Comparison of ENCODE assay signal across 8 mouse cellular contexts in genomic region chr16:35984471-35984870, GRCm38 (mm10). TPM values are rescaled to one million over a fixed set of nuclear protein-coding genes. Genes with fewer than 3 reads are reported as not detected.
A peak's percentile ranks its signal among the peaks of the same experiment; 100 is the strongest.
DNase-seq lines count a peak whose midpoint lies in the region; ATAC-seq lines count a peak whose summit lies in the region.

No protein-coding gene starts in this region.

- H3K27ac ChIP-seq in forebrain, embryonic 11.5 days (ENCODE audit: low read depth, low read length) = no peak overlapping the region
- peak overlapping the region; percentile 100 for H3K27ac ChIP-seq in liver, embryonic 12.5 days

- no peak for ATAC-seq in forebrain, embryonic 11.5 days (replicated peaks; ENCODE audit: low FRiP score)
- no peak for ATAC-seq in liver, embryonic 12.5 days
- ATAC-seq in frontal cortex, adult (ENCODE audit: low TSS enrichment) = no peak

- peaks cover 4% of the 10 kb centered on the region for H3K27me3 ChIP-seq in forebrain, embryonic 11.5 days (ENCODE audit: control insufficient read depth, insufficient read depth, low read length)
- H3K27me3 ChIP-seq in liver, embryonic 12.5 days (replicated peaks) = no peaks in the 10 kb centered on the region

- peak overlapping the region; percentile 88 for H3K4me3 ChIP-seq in forebrain, embryonic 11.5 days (ENCODE audit: low read depth, low read length)
- peak overlapping the region; percentile 89 for H3K4me3 ChIP-seq in liver, embryonic 12.5 days

- H3K4me1 ChIP-seq in forebrain, embryonic 11.5 days (replicated peaks; ENCODE audit: control insufficient read depth, insufficient read depth, low read length) = 0 out of 2 replicates have a peak, but pooled peaks cover 4% of the 10 kb centered on the region
- peaks cover 52% of the 10 kb centered on the region for H3K4me1 ChIP-seq in liver, embryonic 12.5 days

- DNase-seq in adrenal gland, adult 2 months = peak; percentile 8
- no peak for DNase-seq in adrenal gland, postnatal 25 days
- DNase-seq in A20 (ENCODE audit: low read depth, low spot score) = peak; percentile 44
- DNase-seq in forebrain, embryonic 11.5 days (ENCODE audit: low spot score) = no peak
- no peak for DNase-seq in right cerebral cortex, postnatal 36 days (ENCODE audit: low spot score in 2 of 2)
- no peak for DNase-seq in layer of hippocampus, postnatal 25 days (ENCODE audit: extremely low spot score in 1 of 2, low spot score in 1 of 2)

- 64% methylated on average over 3 of the region's 3 CpGs for WGBS in forebrain, embryonic 11.5 days
- 25% methylated on average over 3 of the region's 3 CpGs for WGBS in liver, embryonic 12.5 days (ENCODE audit: insufficient replicate concordance)

- no peaks in the 10 kb centered on the region for H3K36me3 ChIP-seq in forebrain, embryonic 11.5 days (ENCODE audit: control insufficient read depth, insufficient read depth, low read length)
- peaks cover 3% of the 10 kb centered on the region; the same call in 1 of the 2 replicates for H3K36me3 ChIP-seq in liver, embryonic 12.5 days

- no peaks in the 10 kb centered on the region for H3K9me3 ChIP-seq in forebrain, embryonic 11.5 days (ENCODE audit: control insufficient read depth, low read length)
- no peaks in the 10 kb centered on the region for H3K9me3 ChIP-seq in liver, embryonic 12.5 days (replicated peaks)

- no peak overlapping the region for H3K9ac ChIP-seq in forebrain, embryonic 11.5 days (ENCODE audit: low read length)
- peak overlapping the region; percentile 98 for H3K9ac ChIP-seq in liver, embryonic 12.5 days

- peak overlapping the region; percentile 68 for H3K4me2 ChIP-seq in forebrain, embryonic 11.5 days (ENCODE audit: low read depth, low read length, severe bottlenecking)
- peak overlapping the region; percentile 82 for H3K4me2 ChIP-seq in liver, embryonic 12.5 days

RNA-seq across cellular contexts. Expression of gene Kpna1, which starts 5.9 kb away (rescaled TPM):
- 10 to 100 TPM; 70.3 to 100.0 TPM for total RNA-seq in adrenal gland, adult 2 months (2021)
- polyA plus RNA-seq in adrenal gland, adult 2 months (2012; rRNA removed) = 2.5 and 3.8 TPM in 2 replicates
- 62.0 and 69.0 TPM in 2 replicates for total RNA-seq in adrenal gland, postnatal 25 days (2021)
- 84.9 and 86.5 TPM in 2 replicates for polyA plus RNA-seq in forebrain, embryonic 11.5 days (2014; fragmentation: Nextera tagmentation; extraction: Ambion mirVana)
- polyA plus RNA-seq in liver, embryonic 12.5 days (2016; fragmentation: Nextera tagmentation; extraction: Ambion mirVana) = 52.6 and 53.9 TPM in 2 replicates
- total RNA-seq in layer of hippocampus, postnatal 25 days (2021) = 100 to 1,000 TPM; 125 to 138 TPM

RNA-seq across cellular contexts. Expression of gene Dtx3l, which starts 45.5 kb away (rescaled TPM):
- 10 to 100 TPM in 1 of 2 experiments, 1 to 10 TPM in 1; 7.0 to 10.2 TPM for total RNA-seq in adrenal gland, adult 2 months (2021)
- 2.8 and 3.0 TPM in 2 replicates for polyA plus RNA-seq in adrenal gland, adult 2 months (2012; rRNA removed)
- total RNA-seq in adrenal gland, postnatal 25 days (2021) = 6.9 and 10.8 TPM in 2 replicates
- 5.7 and 6.2 TPM in 2 replicates for polyA plus RNA-seq in forebrain, embryonic 11.5 days (2014; fragmentation: Nextera tagmentation; extraction: Ambion mirVana)
- polyA plus RNA-seq in liver, embryonic 12.5 days (2016; fragmentation: Nextera tagmentation; extraction: Ambion mirVana) = 3.4 and 3.5 TPM in 2 replicates
- total RNA-seq in layer of hippocampus, postnatal 25 days (2021) = 1 to 10 TPM; 4.2 to 4.5 TPM

RNA-seq across cellular contexts. Expression of gene Parp9, which starts 46.2 kb away (rescaled TPM):
- 10 to 100 TPM; 10.7 to 15.4 TPM for total RNA-seq in adrenal gland, adult 2 months (2021)
- 1.8 and 2.1 TPM in 2 replicates for polyA plus RNA-seq in adrenal gland, adult 2 months (2012; rRNA removed)
- 10.0 and 14.3 TPM in 2 replicates for total RNA-seq in adrenal gland, postnatal 25 days (2021)
- polyA plus RNA-seq in forebrain, embryonic 11.5 days (2014; fragmentation: Nextera tagmentation; extraction: Ambion mirVana) = 3.9 and 4.2 TPM in 2 replicates
- polyA plus RNA-seq in liver, embryonic 12.5 days (2016; fragmentation: Nextera tagmentation; extraction: Ambion mirVana) = 5.7 and 5.8 TPM in 2 replicates
- 1 to 10 TPM; 2.6 to 3.5 TPM for total RNA-seq in layer of hippocampus, postnatal 25 days (2021)

RNA-seq across cellular contexts. Expression of gene Wdr5b, which starts 56.5 kb away (rescaled TPM):
- total RNA-seq in adrenal gland, adult 2 months (2021) = 1 to 10 TPM; 3.1 to 5.2 TPM
- polyA plus RNA-seq in adrenal gland, adult 2 months (2012; rRNA removed) = 0.59 and 0.75 TPM in 2 replicates
- total RNA-seq in adrenal gland, postnatal 25 days (2021) = 5.7 and 5.9 TPM in 2 replicates
- polyA plus RNA-seq in forebrain, embryonic 11.5 days (2014; fragmentation: Nextera tagmentation; extraction: Ambion mirVana) = 11.6 and 12.5 TPM in 2 replicates
- polyA plus RNA-seq in liver, embryonic 12.5 days (2016; fragmentation: Nextera tagmentation; extraction: Ambion mirVana) = 3.6 and 4.0 TPM in 2 replicates
- 1 to 10 TPM; 5.0 to 5.2 TPM for total RNA-seq in layer of hippocampus, postnatal 25 days (2021)

Comparison
In these comparisons a context has a peak if more than half of its experiments do, and no peak if none do; other contexts are left out.
1. DNase-seq: peak in adrenal gland, adult 2 months (single experiment) and A20 (single experiment); none in adrenal gland, postnatal 25 days (single experiment), forebrain, embryonic 11.5 days (single experiment), right cerebral cortex, postnatal 36 days (0 of 2) and layer of hippocampus, postnatal 25 days (0 of 2).